Mouse (Mus musculus) regulatory T cell (primary cell): Measurements from ENCODE around the gene Tmcc1.

Source experiments
- in situ Hi-C: fragments of 300-600 bp; cut with MboI, MseI; formaldehyde crosslinking; loops from one replicate; pipeline ENCODE4 v1.15.1; 2025; ENCODE audit warnings: high pct_unique_total_duplicates

Gene Tmcc1

DNA sequence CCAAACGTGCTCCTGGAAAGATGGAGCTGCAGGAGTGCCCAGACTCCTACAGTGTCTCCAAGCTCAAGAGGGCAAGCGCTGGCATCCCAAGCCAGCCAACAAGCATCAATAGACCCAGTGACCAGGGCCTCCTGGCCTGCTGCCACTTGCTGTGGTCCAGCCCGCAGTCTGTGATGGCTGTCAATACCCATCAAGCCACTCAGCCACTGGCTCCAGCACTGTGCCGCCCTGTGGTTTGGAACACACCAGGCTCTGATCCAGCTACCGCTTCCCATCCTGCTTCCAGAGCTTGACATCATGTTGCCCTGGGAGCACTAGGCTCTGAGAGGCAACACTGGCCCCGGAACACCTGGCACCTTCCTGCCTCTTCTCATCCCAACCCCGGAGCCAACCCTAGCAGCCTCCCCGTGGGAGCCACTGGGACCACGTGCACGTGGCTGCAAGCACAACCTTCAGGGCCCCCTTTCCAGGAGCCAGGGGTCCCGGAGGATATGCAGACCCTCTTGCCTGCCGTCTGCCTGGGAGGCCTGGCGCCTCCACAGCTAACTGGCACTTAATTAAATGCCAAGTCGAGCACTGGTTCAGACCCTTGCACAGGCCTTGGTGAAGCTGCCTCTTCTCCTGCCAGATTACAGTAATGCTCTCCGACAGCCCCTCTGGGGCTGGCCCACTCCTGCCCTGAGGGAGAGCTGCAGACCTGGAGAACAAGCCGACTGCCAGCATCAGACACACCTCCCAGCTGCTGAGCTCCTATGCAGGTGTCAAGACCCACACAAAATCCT is 219.2 kb downstream of the Tmcc1 start:
- in situ Hi-C loops, result no loop called here

DNA sequence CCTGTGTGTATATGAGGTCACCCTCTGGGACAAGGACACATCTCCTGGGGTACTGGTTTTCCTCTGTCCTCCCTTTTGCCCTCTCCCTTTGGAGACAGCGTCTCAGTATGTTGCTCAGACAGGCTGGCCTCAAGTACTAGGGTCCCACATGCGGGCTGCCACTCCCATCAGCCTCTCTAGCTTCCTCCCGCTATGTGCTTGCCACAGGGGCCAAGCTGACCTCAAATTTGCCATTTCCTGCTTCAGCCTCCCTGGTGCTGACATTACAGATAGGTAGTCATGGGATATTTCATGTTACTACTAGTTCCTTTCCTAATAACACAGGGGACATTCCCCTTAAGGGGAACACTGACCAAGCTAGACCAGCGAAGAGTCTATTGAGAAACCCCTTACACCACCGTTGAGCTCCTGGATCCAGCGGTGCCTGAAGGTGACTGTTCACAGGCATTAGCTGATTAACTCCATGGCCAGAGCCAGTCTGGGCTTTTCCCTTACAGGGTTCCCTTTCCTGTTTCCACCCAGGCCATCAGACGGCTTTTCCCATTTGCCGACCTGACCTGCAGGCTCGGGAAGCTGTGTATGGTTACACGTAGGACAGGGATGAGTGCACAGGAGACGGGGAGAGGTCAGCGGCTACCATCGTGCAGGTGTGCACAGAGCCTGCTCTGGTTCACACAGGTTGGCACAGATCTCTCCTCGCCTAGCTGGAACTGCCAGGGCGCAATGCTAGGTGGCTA is 220.0 kb downstream of the Tmcc1 start:
- in situ Hi-C loops, result no loop called here

DNA sequence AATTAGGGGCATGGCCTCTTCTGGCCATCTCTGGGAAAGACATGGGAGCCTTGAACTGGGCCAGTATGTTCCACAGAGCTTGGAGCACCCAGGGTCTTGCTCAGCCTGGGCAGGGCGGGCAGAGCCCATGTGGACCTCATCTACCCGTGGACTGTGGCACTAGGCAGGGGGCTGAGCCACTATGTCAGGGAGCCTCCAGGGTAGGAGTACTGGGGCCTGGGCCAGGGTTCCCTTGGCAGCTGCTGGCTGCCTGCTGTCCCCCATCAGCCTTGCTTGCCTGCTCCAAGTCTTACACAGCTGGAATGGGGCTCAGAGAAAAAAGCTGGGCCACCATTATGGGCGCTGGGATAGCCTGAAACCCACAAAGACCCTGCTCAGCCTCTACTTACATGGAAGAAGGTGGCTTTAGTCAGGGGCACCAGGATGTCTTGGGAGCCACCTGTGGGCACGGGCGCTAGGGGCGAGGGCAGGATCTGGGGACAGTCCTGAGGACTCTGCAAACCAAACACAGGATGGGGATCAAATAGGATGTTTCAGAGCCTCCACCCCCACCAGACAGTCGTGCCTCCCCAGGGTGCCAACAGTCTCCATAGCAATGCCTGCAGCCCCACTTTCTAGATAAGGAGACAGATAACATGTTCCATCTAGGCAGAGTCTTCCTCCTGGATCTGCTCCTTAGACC is 221.1 kb downstream of the Tmcc1 start:
- in situ Hi-C loops, result no loop called here

DNA sequence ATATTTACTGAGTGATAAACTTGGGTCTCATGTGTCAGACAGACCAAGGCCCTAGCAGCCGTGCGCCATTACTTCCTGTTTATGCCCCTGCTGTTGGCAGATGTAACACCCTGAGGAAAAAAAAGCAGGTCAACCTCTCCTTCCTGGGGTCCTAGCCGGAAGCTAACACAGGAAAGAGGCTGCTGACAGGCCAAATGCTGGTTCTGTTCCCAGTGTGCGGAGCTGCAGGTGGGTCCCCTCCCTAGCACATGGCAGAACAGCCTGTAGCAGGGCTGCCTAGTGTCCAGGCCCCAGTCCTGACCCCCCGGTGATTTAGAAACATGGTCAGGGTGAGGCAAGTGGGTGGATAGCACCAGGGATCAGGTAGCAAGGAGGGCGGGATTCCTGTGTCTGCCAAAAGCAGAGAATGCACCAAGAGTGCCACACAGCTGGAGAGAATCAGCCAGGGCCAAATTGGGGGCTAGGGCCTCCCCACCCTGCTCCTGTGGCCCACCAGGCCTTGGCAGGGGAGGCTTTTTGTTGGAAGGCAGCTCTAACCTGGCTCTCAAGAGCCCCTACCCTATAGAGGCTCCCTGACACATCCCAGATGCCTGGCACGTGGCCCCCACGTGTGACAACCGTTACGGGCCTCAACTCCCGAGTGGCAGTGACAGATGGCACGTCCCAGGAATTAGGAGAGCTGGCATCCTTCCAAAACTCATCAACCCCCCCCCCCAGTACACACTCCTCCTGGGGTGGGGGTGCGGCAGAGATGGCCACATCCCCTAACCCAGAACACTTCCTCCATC is 221.8 kb downstream of the Tmcc1 start:
- in situ Hi-C loops, result no loop called here

DNA sequence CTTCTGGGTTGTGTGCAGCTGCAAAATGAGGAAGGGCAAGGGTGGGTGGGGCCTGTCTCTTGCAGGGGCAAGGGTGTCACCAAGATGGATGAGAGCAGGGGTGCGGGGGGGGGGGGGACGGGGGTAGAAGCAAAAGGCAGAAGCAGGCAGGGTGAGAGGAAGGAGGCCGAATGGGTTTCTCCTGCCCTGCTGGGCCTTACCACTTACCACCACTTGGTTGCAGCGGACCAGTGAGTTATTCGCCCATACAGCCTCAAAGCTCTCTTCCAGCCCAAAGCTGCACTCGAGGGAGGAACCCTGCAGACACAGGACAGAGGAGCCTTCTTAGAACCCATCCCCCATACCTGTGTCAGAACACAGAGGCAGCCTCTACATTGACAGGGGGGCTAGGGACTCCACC is 223.3 kb downstream of the Tmcc1 start:
- in situ Hi-C loops, result no loop called here

DNA sequence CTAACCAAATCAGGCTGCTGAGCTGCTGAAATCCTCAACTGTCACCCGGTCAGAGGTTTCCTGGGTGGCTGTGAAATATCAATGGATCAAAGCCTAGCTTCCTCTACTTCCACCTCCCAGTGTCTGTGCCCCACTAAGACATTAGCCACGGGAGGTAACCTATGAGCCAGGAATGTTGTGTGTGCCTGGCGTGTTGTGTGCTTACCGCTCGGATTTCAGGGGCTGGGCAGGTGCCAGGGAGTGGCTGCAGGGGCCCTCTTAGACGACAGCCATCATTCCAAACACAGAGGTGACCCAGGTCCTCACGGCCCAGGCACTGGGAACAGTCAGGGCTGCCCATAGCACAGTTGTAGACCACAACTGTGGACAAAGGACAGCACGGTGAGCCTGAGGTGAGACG is 224.2 kb downstream of the Tmcc1 start:
- in situ Hi-C loops, result no loop called here

DNA sequence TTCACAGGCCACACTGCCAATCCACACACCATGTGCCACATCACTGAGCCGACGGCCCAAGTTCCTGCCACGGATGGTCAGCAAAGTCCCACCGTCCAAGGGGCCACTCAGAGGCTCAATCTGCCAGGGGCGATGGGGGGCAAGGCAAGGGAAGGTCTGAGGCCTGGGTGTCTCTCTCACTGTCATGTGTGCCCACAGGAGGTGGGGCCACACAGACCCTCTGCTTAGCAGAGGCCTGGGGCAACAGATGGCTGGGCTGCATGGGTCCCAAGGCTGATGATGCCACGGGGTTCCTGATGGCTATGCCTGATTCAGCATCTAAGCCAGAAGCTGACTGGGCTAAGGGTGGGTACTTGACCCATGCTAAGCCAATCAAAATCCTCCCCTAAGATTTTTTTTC is 224.6 kb downstream of the Tmcc1 start:
- in situ Hi-C loops, result no loop called here
